Mouse (Mus musculus): Measurements from ENCODE around the gene Zmiz1.
A peak's percentile ranks its signal among the peaks of the same experiment; 100 is the strongest.

Zmiz1 gene

GRCm38 (mm10) chr14:25492567-25493279 lies 33.7 kb downstream of the Zmiz1 start:
- no peak for DNase-seq (ENCODE audit: low spot score)

- no peak for DNase-seq (ENCODE audit: low spot score)
Observed at GRCm38 (mm10) chr14:25493301-25494241, 34.6 kb downstream of the Zmiz1 start.

- no peak for DNase-seq (ENCODE audit: low spot score)
Observed at GRCm38 (mm10) chr14:25494778-25495177, 35.8 kb downstream of the Zmiz1 start.

GRCm38 (mm10) chr14:25496116-25496515 lies 37.1 kb downstream of the Zmiz1 start:
- no peak for DNase-seq (ENCODE audit: low spot score)

GRCm38 (mm10) chr14:25496989-25497388 lies 38.0 kb downstream of the Zmiz1 start:
- no peak for DNase-seq (ENCODE audit: low spot score)

- no peak for DNase-seq (ENCODE audit: low spot score)
Observed at GRCm38 (mm10) chr14:25497596-25497995, 38.6 kb downstream of the Zmiz1 start.

- DNase-seq (ENCODE audit: low spot score): no peak
Observed at GRCm38 (mm10) chr14:25498367-25498766, 39.4 kb downstream of the Zmiz1 start.

GRCm38 (mm10) chr14:25499526-25499925 lies 40.5 kb downstream of the Zmiz1 start:
- DNase-seq (ENCODE audit: low spot score): no peak

GRCm38 (mm10) chr14:25500511-25501120 lies 41.6 kb downstream of the Zmiz1 start:
- DNase-seq (ENCODE audit: low spot score): no peak

- DNase-seq (ENCODE audit: low spot score): no peak
Observed at GRCm38 (mm10) chr14:25501481-25501880, 42.5 kb downstream of the Zmiz1 start.

GRCm38 (mm10) chr14:25502355-25502754 lies 43.4 kb downstream of the Zmiz1 start:
- DNase-seq (ENCODE audit: low spot score): no peak

GRCm38 (mm10) chr14:25504241-25504640 lies 45.3 kb downstream of the Zmiz1 start:
- no peak for DNase-seq (ENCODE audit: low spot score)

GRCm38 (mm10) chr14:25505201-25505671 lies 46.3 kb downstream of the Zmiz1 start:
- peak; percentile 69 for DNase-seq (ENCODE audit: low spot score)

- DNase-seq (ENCODE audit: low spot score): no peak
Observed at GRCm38 (mm10) chr14:25508111-25508756, 49.2 kb downstream of the Zmiz1 start.

- DNase-seq (ENCODE audit: low spot score): no peak
Observed at GRCm38 (mm10) chr14:25508757-25509139, 49.8 kb downstream of the Zmiz1 start.

GRCm38 (mm10) chr14:25509450-25510129 lies 50.6 kb downstream of the Zmiz1 start:
- no peak for DNase-seq (ENCODE audit: low spot score)

GRCm38 (mm10) chr14:25510362-25510761 lies 51.4 kb downstream of the Zmiz1 start:
- DNase-seq (ENCODE audit: low spot score): no peak

- no peak for DNase-seq (ENCODE audit: low spot score)
Observed at GRCm38 (mm10) chr14:25510987-25511386, 52.0 kb downstream of the Zmiz1 start.

GRCm38 (mm10) chr14:25511564-25511963 lies 52.6 kb downstream of the Zmiz1 start:
- DNase-seq (ENCODE audit: low spot score): no peak

GRCm38 (mm10) chr14:25511967-25512366 lies 53.0 kb downstream of the Zmiz1 start:
- no peak for DNase-seq (ENCODE audit: low spot score)

- DNase-seq (ENCODE audit: low spot score): no peak
Observed at GRCm38 (mm10) chr14:25512803-25513202, 53.8 kb downstream of the Zmiz1 start.
